Mouse (Mus musculus) gastrocnemius, adult 18-20 months (tissue): ENCODE measurements around the gene Olfr1450. TPM values are rescaled to one million over a fixed set of nuclear protein-coding genes. Genes with fewer than 3 reads are reported as not detected.
"Not testable (repeated sequence)": the region's sequence is repeated elsewhere in the genome, so short reads cannot be mapped to it uniquely, and the experiment has no call there.

ENCODE experiments used
- DNase-seq: peaks from one replicate; pipeline ENCODE4 v3.0.0; 2021; ENCODE audit warnings: low spot score
- long read RNA-seq, 2 experiments: library from polyadenylated mRNA; stranded (forward); transcript quantifications; one replicate each; pipeline ENCODE4 v2.0.0; 2021
- total RNA-seq, 2 experiments: library from RNA; stranded (reverse); gene quantifications; 2 replicates each; pipeline ENCODE4 v1.2.3; 2021

The Olfr1450 gene
- not detected for total RNA-seq
- long read RNA-seq, experiment 1 = 0 reads
- long read RNA-seq, experiment 2 = 0 reads

DNA sequence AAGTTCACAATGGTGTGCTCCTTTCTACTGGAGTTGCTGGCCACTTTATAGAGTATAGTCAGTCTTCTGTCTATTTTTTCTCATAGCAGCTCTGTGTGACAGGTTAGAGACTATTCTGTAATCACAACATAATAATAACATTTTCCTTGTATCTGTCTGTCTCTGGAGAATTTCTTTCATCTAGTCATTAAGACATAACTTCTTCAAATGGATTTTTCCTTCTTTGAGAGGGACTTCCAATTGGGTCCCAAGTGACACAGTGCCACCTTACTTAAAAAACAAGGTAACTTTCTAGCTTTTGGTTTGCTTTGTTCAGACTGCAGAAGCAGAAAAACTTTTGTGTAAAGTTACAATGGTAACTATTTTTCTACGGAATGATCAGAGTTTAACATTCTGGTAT lies at the start of gene Olfr1450:
TSS of gene Olfr1450 (plus strand) at position 301 of the 400 bp plus-strand sequence.
- DNase-seq = no peak

DNA sequence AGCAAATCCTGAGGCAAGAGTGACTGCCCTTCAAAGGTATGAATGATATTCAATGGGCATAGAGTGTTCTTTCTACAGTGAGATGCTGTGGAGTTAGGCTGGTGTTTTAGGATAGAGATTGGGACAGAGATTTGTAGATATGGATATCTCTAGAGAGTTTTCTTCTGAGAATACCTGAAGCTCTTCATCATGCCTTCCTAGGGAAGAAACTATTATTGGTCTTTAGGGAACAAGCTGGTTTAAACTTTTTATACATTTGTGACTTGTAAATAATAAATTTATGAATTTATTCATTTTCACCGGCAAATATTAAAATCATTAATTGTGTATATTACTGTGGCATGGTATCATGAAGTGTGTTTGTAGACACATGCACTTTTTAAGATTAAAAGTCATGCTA lies 46.4 kb upstream of the Olfr1450 start, which contains the start of gene Olfr1447:
TSS of gene Olfr1447 (minus strand) at position 101 of the 400 bp plus-strand sequence.
- no peak for DNase-seq

DNA sequence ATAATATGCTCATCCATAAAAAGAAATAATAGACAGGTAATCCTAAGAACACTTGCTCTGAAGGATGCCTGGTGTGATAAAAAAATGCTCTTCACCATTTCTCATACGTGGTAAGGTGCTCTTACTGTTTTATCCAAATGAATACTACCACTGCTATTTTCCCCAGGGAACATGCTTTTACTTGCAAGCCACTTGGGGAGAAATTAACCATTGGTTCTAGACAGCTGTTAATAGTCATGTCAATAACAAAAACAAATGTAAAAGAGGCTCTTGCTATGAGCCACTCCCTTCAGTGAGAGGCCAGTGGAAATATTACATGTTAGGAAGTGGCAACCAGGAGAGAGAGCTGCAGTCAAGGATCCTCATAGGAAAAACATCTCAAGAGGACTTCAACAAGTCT lies 25.7 kb upstream of the Olfr1450 start, which contains the start of gene Olfr1448:
TSS of gene Olfr1448 (minus strand) at position 101 of the 400 bp plus-strand sequence.
- no peak for DNase-seq

DNA sequence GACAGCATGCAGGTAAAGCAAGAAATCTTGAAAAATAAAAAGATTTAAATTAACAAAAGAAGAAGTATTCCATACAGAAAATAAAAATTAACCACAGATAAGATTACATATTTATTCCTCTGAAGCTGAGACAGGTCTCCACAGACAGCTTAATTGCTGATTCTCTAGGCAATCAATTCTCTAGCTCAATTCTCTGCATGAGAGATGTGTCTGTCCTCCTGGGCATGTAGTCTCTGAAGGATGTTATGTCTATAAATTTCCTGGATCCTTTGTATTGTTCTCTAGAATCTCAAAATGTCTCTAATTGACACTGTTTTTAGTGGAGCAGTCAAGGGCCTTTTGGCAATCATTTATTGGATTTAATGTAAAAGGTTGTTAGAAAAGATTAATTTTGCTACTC lies 19.5 kb upstream of the Olfr1450 start, which contains the start of gene Olfr1449:
TSS of gene Olfr1449 (plus strand) at position 301 of the 400 bp plus-strand sequence.
- no peak for DNase-seq

DNA sequence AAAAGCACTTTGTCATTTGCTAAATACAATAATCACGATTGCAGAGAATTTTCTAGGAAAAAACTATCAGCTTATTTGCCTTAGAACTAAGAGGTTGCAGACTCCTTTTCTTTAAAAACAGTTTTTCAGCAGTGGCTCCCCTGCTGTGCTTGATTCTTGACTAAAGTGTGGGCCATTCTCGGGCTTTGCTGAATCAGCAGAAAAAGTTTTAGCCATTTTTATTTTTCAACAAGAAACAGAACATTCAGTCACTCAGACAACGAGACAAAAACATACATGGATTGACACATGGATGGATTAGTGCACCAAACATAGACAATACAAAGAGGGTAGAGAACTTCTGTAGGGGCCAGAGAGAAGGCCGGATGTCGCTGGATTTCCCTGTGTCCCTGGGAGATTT lies 20.0 kb downstream of the Olfr1450 start:
- not testable (repeated sequence) for DNase-seq

DNA sequence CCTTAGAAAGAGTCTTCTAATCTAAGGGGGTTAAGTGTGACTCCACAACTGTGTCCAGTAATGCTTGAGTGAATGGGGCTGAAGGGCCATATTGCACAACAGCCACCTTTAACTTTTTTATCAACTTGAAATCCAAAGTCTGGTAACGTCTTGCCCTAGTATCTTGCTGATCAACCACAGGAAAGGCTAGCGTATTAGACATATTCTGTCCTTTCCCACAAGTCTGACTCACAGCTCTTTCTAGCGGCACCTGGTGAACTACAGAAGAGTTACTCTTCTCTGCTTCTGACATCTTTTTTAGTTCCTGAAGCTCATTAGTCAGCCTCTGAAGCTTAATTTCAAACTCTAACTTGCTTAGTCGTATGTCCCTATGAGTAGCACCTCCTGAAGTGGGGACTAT lies 42.3 kb downstream of the Olfr1450 start:
- DNase-seq = not testable (repeated sequence)

DNA sequence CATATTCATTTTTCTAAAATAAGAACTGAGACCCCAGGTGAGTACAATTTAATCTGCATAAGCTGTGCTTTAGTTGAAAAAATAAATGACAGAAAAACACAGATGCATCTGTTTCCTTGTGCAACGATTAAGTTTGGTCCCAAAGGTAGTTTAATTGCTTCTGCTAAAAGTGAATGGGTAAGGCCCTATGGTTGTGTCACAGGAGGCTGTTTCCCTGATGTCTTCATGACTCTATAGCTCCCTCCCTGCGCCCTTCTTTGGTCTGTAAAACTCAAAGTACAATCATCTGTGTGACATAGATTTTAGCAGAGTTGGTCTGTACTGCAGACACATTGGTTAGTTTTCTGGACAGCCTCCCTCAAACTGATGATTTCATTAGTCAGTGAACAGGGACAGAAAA lies 44.7 kb downstream of the Olfr1450 start, which contains the start of gene Olfr1451:
TSS of gene Olfr1451 (plus strand) at position 301 of the 400 bp plus-strand sequence.
- DNase-seq = no peak

Other genes with a start within 250 kb of the Olfr1450 start
- gene Cntf, start 184.6 kb upstream of the Olfr1450 start, total RNA-seq = 1 to 10 TPM; 1.8 to 2.0 TPM
- gene Zfp91, start 154.1 kb upstream of the Olfr1450 start, total RNA-seq = 100 to 1,000 TPM; 131 to 144 TPM
- gene Lpxn, start 154.1 kb upstream of the Olfr1450 start, total RNA-seq = under 1 TPM; 0.25 to 0.38 TPM
- not detected for gene Gm5244, start 103.6 kb upstream of the Olfr1450 start, total RNA-seq
- gene Olfr1444, start 93.0 kb upstream of the Olfr1450 start, total RNA-seq = not detected
- gene Olfr1445, start 66.4 kb upstream of the Olfr1450 start, total RNA-seq = not detected
- gene Olfr1446, start 56.7 kb upstream of the Olfr1450 start, total RNA-seq = not detected
- gene Olfr1447, start 46.5 kb upstream of the Olfr1450 start, total RNA-seq = not detected
- not detected for gene Olfr1448, start 25.8 kb upstream of the Olfr1450 start, total RNA-seq
- not detected for gene Olfr1449, start 19.4 kb upstream of the Olfr1450 start, total RNA-seq
- not detected for gene Olfr1451, start 44.8 kb downstream of the Olfr1450 start, total RNA-seq
- not detected for gene Olfr1453, start 78.1 kb downstream of the Olfr1450 start, total RNA-seq
- gene Olfr1454, start 110.4 kb downstream of the Olfr1450 start, total RNA-seq = not detected
- not detected for gene Olfr1457, start 147.6 kb downstream of the Olfr1450 start, total RNA-seq
- gene Olfr1458, start 156.5 kb downstream of the Olfr1450 start, total RNA-seq = not detected
- under 1 TPM in 1 of 2 experiments, not detected in 1; 0.02 TPM for gene Olfr1459, start 199.3 kb downstream of the Olfr1450 start, total RNA-seq
- gene Olfr1461, start 212.7 kb downstream of the Olfr1450 start, total RNA-seq = not detected
- gene Olfr1462, start 235.5 kb downstream of the Olfr1450 start, total RNA-seq = not detected